Mouse (Mus musculus): ENCODE measurements around the gene Nhlh1.

The Nhlh1 gene

GRCm38 (mm10) chr1:172016031-172016430 lies 41.3 kb downstream of the Nhlh1 start:
- 32% methylated on average over 8 of the region's 8 CpGs for WGBS

- 63% methylated on average over 9 of the region's 9 CpGs for WGBS
Observed at GRCm38 (mm10) chr1:172015312-172015939, 41.9 kb downstream of the Nhlh1 start.

GRCm38 (mm10) chr1:172014771-172015170 lies 42.6 kb downstream of the Nhlh1 start:
- WGBS, result 68% methylated on average over 9 of the region's 9 CpGs

GRCm38 (mm10) chr1:172012030-172012429 lies 45.3 kb downstream of the Nhlh1 start:
- 10% methylated on average over 5 of the region's 5 CpGs for WGBS

- 82% methylated on average over 20 of the region's 20 CpGs for WGBS
Observed at GRCm38 (mm10) chr1:172010042-172010824, 47.1 kb downstream of the Nhlh1 start.

GRCm38 (mm10) chr1:172009406-172009805 lies 48.0 kb downstream of the Nhlh1 start:
- WGBS, result 97% methylated on average over 21 of the region's 21 CpGs

GRCm38 (mm10) chr1:172008351-172008750 lies 49.0 kb downstream of the Nhlh1 start:
- WGBS, result 92% methylated on average over 9 of the region's 9 CpGs

GRCm38 (mm10) chr1:172007761-172008160 lies 49.6 kb downstream of the Nhlh1 start:
- WGBS, result 98% methylated on average over 21 of the region's 21 CpGs
